Mouse (Mus musculus): ENCODE measurements around the gene Zdhhc7.

Gene Zdhhc7

DNA sequence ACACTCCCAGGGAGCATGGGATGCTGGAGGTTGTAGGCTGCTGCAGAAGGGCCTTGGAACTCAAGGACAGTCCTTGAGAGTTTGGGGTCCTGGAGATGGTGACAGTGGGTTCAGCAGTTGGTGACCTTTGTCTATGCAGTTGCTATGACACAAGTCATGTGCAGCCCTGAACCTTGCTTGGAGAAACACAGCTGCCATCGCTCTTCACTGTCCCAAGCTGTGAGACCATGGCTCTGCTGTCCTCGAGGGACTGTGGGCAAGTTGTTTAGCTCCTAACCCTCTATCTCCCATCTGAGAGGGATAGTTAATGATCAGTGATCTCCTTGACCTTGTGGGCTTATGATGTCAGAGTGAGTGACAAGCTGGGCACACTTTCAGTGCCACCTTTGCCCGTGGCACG, 64.7 kb downstream of the Zdhhc7 start:
- DNase-seq (ENCODE audit: low read depth, low spot score), result no peak

DNA sequence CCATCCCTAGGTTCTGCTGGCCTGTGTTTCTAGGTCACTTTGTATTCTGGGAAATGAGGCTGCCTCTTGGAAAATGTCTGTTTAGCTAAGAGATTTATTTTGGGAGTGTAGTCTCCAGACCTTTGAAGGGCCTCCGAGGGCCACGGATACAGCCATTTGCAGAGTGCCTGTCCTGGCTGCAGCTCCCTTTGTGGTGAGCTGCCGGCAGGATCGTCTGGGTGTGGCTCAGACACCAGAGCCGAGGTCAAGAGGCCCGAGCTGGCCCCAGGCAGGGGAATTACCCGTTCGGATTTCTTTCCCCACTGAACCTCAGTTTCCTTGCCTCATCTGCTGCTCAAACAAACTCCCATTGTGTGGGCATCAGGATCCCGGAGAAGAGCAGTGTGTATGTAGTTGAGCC, 65.2 kb downstream of the Zdhhc7 start:
- no peak for DNase-seq (ENCODE audit: low read depth, low spot score)

DNA sequence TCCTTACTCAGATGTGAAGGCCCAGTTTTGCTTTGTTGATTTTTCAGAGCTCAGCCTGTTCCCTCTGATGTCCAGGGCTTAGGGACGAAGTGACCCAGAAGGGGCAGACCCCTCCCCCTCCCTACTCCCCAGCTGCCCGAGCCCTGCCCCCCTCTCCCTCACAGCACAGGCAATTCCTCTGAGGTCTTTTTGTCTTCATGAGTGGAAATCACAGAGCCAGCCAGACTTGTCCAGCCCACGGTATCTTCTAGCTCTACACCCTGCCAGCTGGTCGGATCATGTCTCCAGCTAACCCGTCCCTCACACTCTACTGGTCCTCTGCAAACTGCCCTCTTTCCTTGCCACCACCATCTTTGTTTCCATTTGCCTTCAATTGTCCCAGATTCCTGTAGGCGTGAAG, 66.8 kb downstream of the Zdhhc7 start:
- no peak for DNase-seq (ENCODE audit: low read depth, low spot score)

DNA sequence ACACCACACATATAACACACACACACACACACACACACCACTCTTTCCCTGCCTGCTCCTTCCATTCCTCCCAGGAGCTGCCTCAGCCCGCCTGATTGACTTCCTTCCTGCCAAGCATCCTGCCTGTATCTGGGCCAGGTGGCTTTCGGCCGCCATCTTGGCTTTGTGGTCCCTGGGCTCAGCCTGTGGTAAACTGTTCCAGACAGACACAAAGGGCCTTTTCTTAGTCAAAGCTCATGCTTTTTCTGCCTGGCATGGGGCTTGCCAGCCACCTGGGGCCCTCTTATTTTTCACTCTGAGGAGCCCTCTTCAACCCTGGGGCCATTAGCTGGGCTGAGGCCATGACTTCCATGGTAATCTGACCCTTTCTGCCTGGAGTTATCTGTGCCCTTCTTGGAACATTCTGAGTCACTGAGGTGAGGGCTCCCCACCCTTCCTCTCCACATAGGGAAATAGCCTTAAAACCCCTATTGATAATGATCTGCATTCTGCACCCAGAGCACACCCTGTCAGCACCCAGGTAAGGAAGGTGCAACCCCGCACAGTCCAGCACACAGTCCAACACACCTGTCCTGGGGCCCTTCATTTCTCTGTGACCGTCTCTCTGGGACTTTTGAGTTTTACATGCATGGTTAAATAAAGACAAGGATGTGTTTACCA, 68.6 kb downstream of the Zdhhc7 start:
- no peak for DNase-seq (ENCODE audit: low read depth, low spot score)

Data from c-Kit-negative CD71-positive TER-119-positive erythroid progenitor cells, embryonic 14.5 days (primary cell).